Mouse (Mus musculus): Measurements from ENCODE around the gene Tbl1xr1.

Tbl1xr1 gene

GRCm38 (mm10) chr3:22076561-22076935 lies at the start of gene Tbl1xr1:
TSS of gene Tbl1xr1 (plus strand) at chr3:22076652.
- peak; percentile 94 to 95 for DNase-seq

GRCm38 (mm10) chr3:22038004-22038403 lies 38.4 kb upstream of the Tbl1xr1 start:
- no peak for DNase-seq

GRCm38 (mm10) chr3:22039036-22039795 lies 37.2 kb upstream of the Tbl1xr1 start:
- no peak for DNase-seq

GRCm38 (mm10) chr3:22040627-22041026 lies 35.8 kb upstream of the Tbl1xr1 start:
- DNase-seq: no peak

GRCm38 (mm10) chr3:22047203-22047602 lies 29.2 kb upstream of the Tbl1xr1 start:
- no peak for DNase-seq

- no peak for DNase-seq
These were observed 19.7 kb upstream of the Tbl1xr1 start for GRCm38 (mm10) chr3:22056664-22057328.

- DNase-seq: no peak
These were observed 18.1 kb upstream of the Tbl1xr1 start for GRCm38 (mm10) chr3:22058206-22058804.

GRCm38 (mm10) chr3:22061163-22061562 lies 15.3 kb upstream of the Tbl1xr1 start:
- no peak for DNase-seq

GRCm38 (mm10) chr3:22068621-22069020 lies 7.8 kb upstream of the Tbl1xr1 start:
- DNase-seq: no peak

- no peak for DNase-seq
These were observed 2.5 kb upstream of the Tbl1xr1 start for GRCm38 (mm10) chr3:22073916-22074315.

GRCm38 (mm10) chr3:22074591-22075294 lies 1.7 kb upstream of the Tbl1xr1 start:
- peak; percentile 52 to 66 for DNase-seq

- no peak for DNase-seq
These were observed 950 bp upstream of the Tbl1xr1 start for GRCm38 (mm10) chr3:22075517-22075886.

GRCm38 (mm10) chr3:22075887-22076560 lies 428 bp upstream of the Tbl1xr1 start:
- peak; percentile 85 to 89 for DNase-seq

- peak; percentile 48 to 54 for DNase-seq
These were observed 644 bp downstream of the Tbl1xr1 start for GRCm38 (mm10) chr3:22076936-22077656.

GRCm38 (mm10) chr3:22077657-22078475 lies 1.4 kb downstream of the Tbl1xr1 start:
- DNase-seq: peak; percentile 23 to 54

- DNase-seq: no peak
These were observed 2.1 kb downstream of the Tbl1xr1 start for GRCm38 (mm10) chr3:22078529-22078928.

- DNase-seq: no peak
These were observed 5.4 kb downstream of the Tbl1xr1 start for GRCm38 (mm10) chr3:22081869-22082268.

- DNase-seq: no peak
These were observed 6.4 kb downstream of the Tbl1xr1 start for GRCm38 (mm10) chr3:22082823-22083222.

- DNase-seq: no peak
These were observed 8.0 kb downstream of the Tbl1xr1 start for GRCm38 (mm10) chr3:22084222-22084996.

- DNase-seq: no peak
These were observed 13.4 kb downstream of the Tbl1xr1 start for GRCm38 (mm10) chr3:22089825-22090224.

All from lung, adult 18-20 months (tissue).